27 mouse cellular contexts compared by ENCODE assay signal in genomic region chr19:6493219-6493618, GRCm38 (mm10). TPM values are rescaled to one million over a fixed set of nuclear protein-coding genes. Genes with fewer than 3 reads are reported as not detected.
A peak's percentile ranks its signal among the peaks of the same experiment; 100 is the strongest.
DNase-seq lines count a peak whose midpoint lies in the region; ATAC-seq and TF ChIP-seq lines count a peak whose summit lies in the region.
"Had no signal": no experiment of that assay in that cellular context is flagged by ENCODE, and none has a peak within 500 bp of the region (broad histone marks: within the 10 kb centered on the region; RNA-seq: fewer than 3 reads in every experiment).

No protein-coding gene starts in this region.

- H3K4me1 ChIP-seq in neural tube, embryonic 15.5 days, result peaks cover 43% of the 10 kb centered on the region
- H3K4me1 ChIP-seq in intestine, embryonic 16.5 days (ENCODE audit: control insufficient read depth, insufficient read depth, low read length), result 0 out of 2 replicates have a peak, but pooled peaks cover 2% of the 10 kb centered on the region

- peak overlapping the region; percentile 14; the same call in 1 of the 2 replicates for H3K9ac ChIP-seq in neural tube, embryonic 15.5 days (replicated peaks)
- H3K9ac ChIP-seq in intestine, embryonic 16.5 days (ENCODE audit: low read depth, low read length), result no peak overlapping the region
- H3K9ac ChIP-seq: embryonic facial prominence, embryonic 15.5 days; heart, embryonic 15.5 days had no signal

- TF ChIP-seq CTCF in layer of hippocampus, adult 2 months (conservative IDR thresholded peaks at IDR 0.05), result peak; percentile 28

- H3K27me3 ChIP-seq in neural tube, embryonic 15.5 days (replicated peaks), result no peaks in the 10 kb centered on the region
- peaks cover 56% of the 10 kb centered on the region for H3K27me3 ChIP-seq in intestine, embryonic 16.5 days (replicated peaks; ENCODE audit: control insufficient read depth, insufficient read depth, low read length)

- no peak overlapping the region for H3K4me3 ChIP-seq in layer of hippocampus, adult 2 months
- no peak overlapping the region for H3K4me3 ChIP-seq in neural tube, embryonic 15.5 days (replicated peaks)
- H3K4me3 ChIP-seq in intestine, embryonic 16.5 days (ENCODE audit: low read length), result no peak overlapping the region
- H3K4me3 ChIP-seq: embryonic facial prominence, embryonic 15.5 days; erythroblast, embryonic 14.5 days; forebrain, embryonic 10.5 days; heart, adult 2 months; heart, embryonic 15.5 days had no signal

- H3K36me3 ChIP-seq in neural tube, embryonic 15.5 days, result 0 out of 2 replicates have a peak, but pooled peaks cover 5% of the 10 kb centered on the region
- H3K36me3 ChIP-seq in intestine, embryonic 16.5 days (ENCODE audit: control insufficient read depth, insufficient read depth, low read length), result no peaks in the 10 kb centered on the region
- H3K36me3 ChIP-seq: embryonic facial prominence, embryonic 15.5 days; forebrain, embryonic 10.5 days; heart, embryonic 15.5 days had no signal

- no peak overlapping the region for H3K27ac ChIP-seq in layer of hippocampus, adult 2 months
- H3K27ac ChIP-seq in neural tube, embryonic 15.5 days (replicated peaks), result no peak overlapping the region
- no peak overlapping the region for H3K27ac ChIP-seq in intestine, embryonic 16.5 days (ENCODE audit: low read length)
- H3K27ac ChIP-seq: embryonic facial prominence, embryonic 15.5 days; forebrain, embryonic 10.5 days; heart, adult 2 months; heart, embryonic 15.5 days; hindbrain, postnatal 0 days had no signal

- H3K9me3 ChIP-seq in neural tube, embryonic 15.5 days (replicated peaks), result no peaks in the 10 kb centered on the region
- no peaks in the 10 kb centered on the region for H3K9me3 ChIP-seq in intestine, embryonic 16.5 days (ENCODE audit: control insufficient read depth, low read length)
- H3K9me3 ChIP-seq: embryonic facial prominence, embryonic 15.5 days; forebrain, embryonic 10.5 days; heart, embryonic 15.5 days had no signal

- 84% methylated on average over 7 of the region's 7 CpGs for WGBS in neural tube, embryonic 15.5 days
- WGBS in intestine, embryonic 16.5 days, result 80% methylated on average over 7 of the region's 7 CpGs

- no peak overlapping the region for H3K4me2 ChIP-seq in neural tube, embryonic 15.5 days
- H3K4me2 ChIP-seq in intestine, embryonic 16.5 days (ENCODE audit: low read depth, low read length), result no peak overlapping the region
- H3K4me2 ChIP-seq: embryonic facial prominence, embryonic 15.5 days; heart, embryonic 11.5 days; heart, embryonic 15.5 days had no signal

- peak; percentile 60 to 63 for DNase-seq in cerebellum, postnatal 25 days
- DNase-seq in cerebellum, adult 18-20 months, result no peak
- no peak for DNase-seq in layer of hippocampus, adult 2 months (ENCODE audit: low spot score in 2 of 2)
- no peak for DNase-seq in layer of hippocampus, adult 11-12 months (ENCODE audit: low spot score)
- no peak for DNase-seq in neural tube, embryonic 10.5 days (ENCODE audit: extremely low spot score, low spot score)
- DNase-seq: adrenal gland, adult 2 months; adrenal gland, postnatal 25 days; cerebellum, adult 11 months; embryo, embryonic 11 days; gastrocnemius, postnatal 14 days; heart, adult 2 months; heart, postnatal 14 days; kidney, adult 18-20 months had no signal

- ATAC-seq in neural tube, embryonic 15.5 days (ENCODE audit: low FRiP score), result no peak
- no peak for ATAC-seq in intestine, embryonic 16.5 days
- ATAC-seq: forebrain, embryonic 14.5 days; hindbrain, postnatal 0 days had no signal

RNA-seq across cellular contexts. Expression of gene Slc22a12, which starts 49.6 kb away (rescaled TPM):
- under 1 TPM; 0.20 to 0.37 TPM for total RNA-seq in layer of hippocampus, adult 2 months (2021)
- polyA plus RNA-seq in neural tube, embryonic 15.5 days (2015; fragmentation: Nextera tagmentation; extraction: Ambion mirVana), result 0.14 TPM in 1 of 2 replicates, not detected in the other
- not detected in 2 replicates for polyA plus RNA-seq in intestine, embryonic 16.5 days (2015; fragmentation: Nextera tagmentation; extraction: Ambion mirVana)
- total RNA-seq: adrenal gland, postnatal 25 days; common myeloid progenitor, adult 5-6 weeks; ES-E14; gastrocnemius, postnatal 14 days; heart, adult 2 months; heart, postnatal 14 days; hematopoietic stem cell, adult 5-6 weeks had no signal
- polyA plus RNA-seq: embryonic facial prominence, embryonic 11.5 days; embryonic facial prominence, embryonic 15.5 days; erythroblast, embryonic 14.5 days; forebrain, embryonic 10.5 days; forebrain, embryonic 14.5 days; heart, adult 2 months; heart, embryonic 11.5 days; heart, embryonic 15.5 days; intestine, embryonic 14.5 days had no signal

Comparison
In these comparisons a context has a peak if more than half of its experiments do, and no peak if none do; other contexts are left out.
1. DNase-seq: peak in cerebellum, postnatal 25 days (2 of 2); none in cerebellum, adult 18-20 months (0 of 2), layer of hippocampus, adult 2 months (0 of 2), layer of hippocampus, adult 11-12 months (single experiment) and neural tube, embryonic 10.5 days (single experiment).